In the genomic region with DNA sequence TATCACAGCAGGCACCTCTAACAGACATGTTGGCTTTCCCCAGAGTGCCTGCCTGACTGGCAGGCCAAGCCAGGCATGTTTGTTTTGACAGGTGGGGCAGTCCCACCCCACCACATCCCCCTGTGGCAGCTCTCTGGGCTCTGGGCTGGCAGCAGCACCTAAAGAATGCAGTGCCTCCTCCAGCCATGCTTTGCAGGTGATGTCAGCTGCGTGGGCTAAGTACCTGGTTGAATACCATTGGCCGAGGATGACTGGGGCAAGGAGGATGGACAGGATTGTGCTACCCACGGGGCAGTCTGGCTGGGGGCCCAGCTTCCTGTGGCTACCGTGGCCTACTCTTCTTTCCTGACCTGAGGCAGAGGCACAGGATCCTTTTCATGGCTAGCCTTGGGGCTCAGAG, we compare ENCODE assay signal across 9 mouse cellular contexts.
A peak's percentile ranks its signal among the peaks of the same experiment; 100 is the strongest.
DNase-seq lines count a peak whose midpoint lies in the region.
"Had no signal": no experiment of that assay in that cellular context is flagged by ENCODE, and none has a peak within 500 bp of the region (broad histone marks: within the 10 kb centered on the region; RNA-seq: fewer than 3 reads in every experiment).

No protein-coding gene starts in this region.

- peak; percentile 94 for DNase-seq in heart, adult 11 months
- DNase-seq in heart, postnatal 25 days (ENCODE audit: low spot score): no peak
- peak; percentile 8 to 16 for DNase-seq in B cell, adult 2 months
- DNase-seq in cerebellum, postnatal 14 days: peak; percentile 66 to 67
- DNase-seq in lung, postnatal 10 days: peak; percentile 42
- no peak for DNase-seq in spleen, postnatal 4 days (ENCODE audit: low spot score in 2 of 2)
- no peak for DNase-seq in testis, postnatal 10 days (ENCODE audit: low spot score)
- DNase-seq in kidney, adult 8-10 months: no peak
- DNase-seq: adrenal gland, postnatal 14 days had no signal

- intact Hi-C loops in heart, postnatal 25 days (cut with DNase I): loop anchor here (5.0 kb wide), 1 partner anchor 83 kb away; a partner anchor contains a TSS

Comparison
In these comparisons a context has a peak if more than half of its experiments do, and no peak if none do; other contexts are left out.
1. DNase-seq: peak in heart, adult 11 months (single experiment), B cell, adult 2 months (2 of 2), cerebellum, postnatal 14 days (2 of 2) and lung, postnatal 10 days (single experiment); none in heart, postnatal 25 days (single experiment), spleen, postnatal 4 days (0 of 2), testis, postnatal 10 days (single experiment) and kidney, adult 8-10 months (0 of 2).